ENCODE assay signal across 15 mouse cellular contexts in the genomic region with DNA sequence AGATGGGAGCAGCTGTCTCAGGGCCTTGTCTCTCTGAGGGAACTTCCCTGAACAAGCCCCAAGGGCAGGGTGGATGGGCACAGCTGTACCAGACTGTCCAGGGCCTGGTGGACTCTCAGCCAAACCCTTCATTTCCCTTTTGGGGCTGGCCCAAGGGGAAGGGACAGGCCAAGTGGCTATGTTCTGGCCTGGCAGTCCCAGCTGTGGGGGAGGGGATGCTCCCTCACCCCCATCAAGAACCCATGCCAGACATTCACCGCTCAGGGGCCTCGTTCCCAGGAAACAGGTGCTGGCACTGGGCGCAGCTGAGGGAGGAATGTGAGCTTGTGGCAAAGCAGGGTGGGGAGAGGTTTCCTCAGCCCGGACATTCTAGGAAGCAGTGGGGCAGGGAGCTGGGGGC. TPM values are rescaled to one million over a fixed set of nuclear protein-coding genes. Genes with fewer than 3 reads are reported as not detected.
DNase-seq lines count a peak whose midpoint lies in the region; ATAC-seq and TF ChIP-seq lines count a peak whose summit lies in the region.
"Had no signal": no experiment of that assay in that cellular context is flagged by ENCODE, and none has a peak within 500 bp of the region (broad histone marks: within the 10 kb centered on the region; RNA-seq: fewer than 3 reads in every experiment).

No protein-coding gene starts in this region.

- peaks cover 76% of the 10 kb centered on the region for H3K4me1 ChIP-seq in hindbrain, embryonic 10.5 days (replicated peaks)
- H3K4me1 ChIP-seq in hindbrain, embryonic 11.5 days (replicated peaks; ENCODE audit: control insufficient read depth, insufficient read depth, low read length), result peaks cover 9% of the 10 kb centered on the region
- H3K4me1 ChIP-seq in midbrain, postnatal 0 days (ENCODE audit: insufficient read depth, low read length), result 0 out of 2 replicates have a peak, but pooled peaks cover 11% of the 10 kb centered on the region
- peaks cover 13% of the 10 kb centered on the region for H3K4me1 ChIP-seq in midbrain, embryonic 11.5 days (ENCODE audit: control insufficient read depth, insufficient read depth, low read length)
- peaks cover 41% of the 10 kb centered on the region for H3K4me1 ChIP-seq in limb, embryonic 15.5 days

- 88% methylated on average over 4 of the region's 4 CpGs for WGBS in hindbrain, embryonic 10.5 days
- WGBS in hindbrain, embryonic 11.5 days, result 72% methylated on average over 4 of the region's 4 CpGs
- 67% methylated on average over 4 of the region's 4 CpGs for WGBS in midbrain, postnatal 0 days
- 76% methylated on average over 4 of the region's 4 CpGs for WGBS in midbrain, embryonic 11.5 days
- 35% methylated on average over 4 of the region's 4 CpGs for WGBS in limb, embryonic 15.5 days

- H3K36me3 ChIP-seq in hindbrain, embryonic 10.5 days, result peaks cover 5% of the 10 kb centered on the region; the same call in 1 of the 2 replicates
- H3K36me3 ChIP-seq in hindbrain, embryonic 11.5 days (ENCODE audit: control insufficient read depth, insufficient read depth, low read length), result no peaks in the 10 kb centered on the region
- no peaks in the 10 kb centered on the region for H3K36me3 ChIP-seq in midbrain, postnatal 0 days (ENCODE audit: insufficient read depth, low read length)
- no peaks in the 10 kb centered on the region for H3K36me3 ChIP-seq in midbrain, embryonic 11.5 days (ENCODE audit: control insufficient read depth, insufficient read depth, low read length)
- H3K36me3 ChIP-seq in limb, embryonic 15.5 days, result 0 out of 2 replicates have a peak, but pooled peaks cover 3% of the 10 kb centered on the region
- H3K36me3 ChIP-seq: liver, embryonic 12.5 days had no signal

- H3K27me3 ChIP-seq in hindbrain, embryonic 10.5 days (ENCODE audit: insufficient read depth, poor library complexity, severe bottlenecking), result peaks cover 2% of the 10 kb centered on the region; the same call in 1 of the 2 replicates
- no peaks in the 10 kb centered on the region for H3K27me3 ChIP-seq in hindbrain, embryonic 11.5 days (ENCODE audit: control insufficient read depth, insufficient read depth, low read length)
- H3K27me3 ChIP-seq in midbrain, postnatal 0 days (ENCODE audit: insufficient read depth, low read length), result no peaks in the 10 kb centered on the region
- H3K27me3 ChIP-seq in midbrain, embryonic 11.5 days (ENCODE audit: control insufficient read depth, insufficient read depth, low read length), result no peaks in the 10 kb centered on the region
- H3K27me3 ChIP-seq in limb, embryonic 15.5 days, result no peaks in the 10 kb centered on the region
- H3K27me3 ChIP-seq: heart, embryonic 13.5 days had no signal

- no peak overlapping the region for H3K4me3 ChIP-seq in hindbrain, embryonic 10.5 days
- H3K4me3 ChIP-seq in hindbrain, embryonic 11.5 days (ENCODE audit: low read depth, low read length), result no peak overlapping the region
- H3K4me3 ChIP-seq in midbrain, postnatal 0 days (ENCODE audit: low read depth, low read length), result no peak overlapping the region
- no peak overlapping the region for H3K4me3 ChIP-seq in midbrain, embryonic 11.5 days (ENCODE audit: low read depth, low read length)
- no peak overlapping the region for H3K4me3 ChIP-seq in limb, embryonic 15.5 days
- H3K4me3 ChIP-seq: heart, embryonic 13.5 days; liver, embryonic 12.5 days had no signal

- no peak overlapping the region for H3K4me2 ChIP-seq in hindbrain, embryonic 11.5 days (replicated peaks; ENCODE audit: low read depth, low read length)
- H3K4me2 ChIP-seq in midbrain, postnatal 0 days (ENCODE audit: low read depth, low read length, poor library complexity, severe bottlenecking), result no peak overlapping the region
- H3K4me2 ChIP-seq in midbrain, embryonic 11.5 days, result no peak overlapping the region
- H3K4me2 ChIP-seq in limb, embryonic 15.5 days, result no peak overlapping the region
- H3K4me2 ChIP-seq: heart, embryonic 13.5 days; liver, embryonic 12.5 days had no signal

- 0 out of 2 replicates have a peak, but pooled peaks cover 5% of the 10 kb centered on the region for H3K9me3 ChIP-seq in hindbrain, embryonic 10.5 days
- no peaks in the 10 kb centered on the region for H3K9me3 ChIP-seq in hindbrain, embryonic 11.5 days (ENCODE audit: control insufficient read depth, low read length)
- no peaks in the 10 kb centered on the region for H3K9me3 ChIP-seq in midbrain, postnatal 0 days (ENCODE audit: low read length)
- H3K9me3 ChIP-seq in midbrain, embryonic 11.5 days (ENCODE audit: control insufficient read depth, low read length), result peaks cover 5% of the 10 kb centered on the region
- H3K9me3 ChIP-seq in limb, embryonic 15.5 days, result no peaks in the 10 kb centered on the region
- H3K9me3 ChIP-seq: liver, embryonic 12.5 days had no signal

- H3K27ac ChIP-seq in hindbrain, embryonic 10.5 days, result peak overlapping the region; percentile 70
- H3K27ac ChIP-seq in hindbrain, embryonic 11.5 days (ENCODE audit: low read depth, low read length), result no peak overlapping the region
- no peak overlapping the region for H3K27ac ChIP-seq in midbrain, postnatal 0 days (ENCODE audit: low read depth, low read length)
- H3K27ac ChIP-seq in midbrain, embryonic 11.5 days (ENCODE audit: low read depth, low read length), result no peak overlapping the region
- no peak overlapping the region; the same call in 1 of the 2 replicates for H3K27ac ChIP-seq in limb, embryonic 15.5 days
- H3K27ac ChIP-seq: heart, embryonic 13.5 days; liver, embryonic 12.5 days had no signal

- no peak overlapping the region for H3K9ac ChIP-seq in hindbrain, embryonic 11.5 days (ENCODE audit: low read depth, low read length)
- H3K9ac ChIP-seq in midbrain, postnatal 0 days (replicated peaks; ENCODE audit: low read length, poor library complexity, severe bottlenecking), result no peak overlapping the region
- H3K9ac ChIP-seq in midbrain, embryonic 11.5 days (ENCODE audit: low read length), result no peak overlapping the region
- no peak overlapping the region for H3K9ac ChIP-seq in limb, embryonic 15.5 days
- H3K9ac ChIP-seq: heart, embryonic 13.5 days; liver, embryonic 12.5 days had no signal

- DNase-seq in cerebellum, postnatal 10 days, result peak; percentile 67 to 73
- no peak for DNase-seq in cerebellum, adult 9-11 months
- DNase-seq in hindbrain, embryonic 10.5 days (ENCODE audit: low spot score), result no peak
- no peak for DNase-seq in hindbrain, embryonic 11.5 days (ENCODE audit: low spot score)
- DNase-seq in midbrain, postnatal 0 days (ENCODE audit: low spot score), result peak; percentile 64
- DNase-seq in midbrain, embryonic 11.5 days (ENCODE audit: low spot score, missing footprints), result no peak
- DNase-seq in kidney, postnatal 14 days, result no peak
- DNase-seq: adrenal gland, postnatal 10 days; kidney, adult 11 months; thymus, adult 2 months had no signal

- no peak for ATAC-seq in hindbrain, embryonic 11.5 days (ENCODE audit: low FRiP score)
- ATAC-seq in midbrain, postnatal 0 days (ENCODE audit: low FRiP score), result no peak
- no peak for ATAC-seq in midbrain, embryonic 11.5 days (ENCODE audit: low FRiP score)
- peak; percentile 53; the same call in 1 of the 2 replicates for ATAC-seq in limb, embryonic 15.5 days (ENCODE audit: insufficient number of reproducible peaks, low FRiP score, low TSS enrichment, low read depth)
- ATAC-seq: liver, embryonic 12.5 days had no signal

- TF ChIP-seq CTCF in midbrain, postnatal 0 days (IDR thresholded peaks at IDR 0.05), result no peak

RNA-seq across cellular contexts. Expression of gene Sdk2, which starts 15.5 kb away (rescaled TPM):
- polyA plus RNA-seq in hindbrain, embryonic 10.5 days (2016; fragmentation: Nextera tagmentation; extraction: Ambion mirVana), result 3.2 and 4.3 TPM in 2 replicates
- polyA plus RNA-seq in hindbrain, embryonic 11.5 days (2014; fragmentation: Nextera tagmentation; extraction: Ambion mirVana), result 2.9 and 4.2 TPM in 2 replicates
- total RNA-seq in midbrain, postnatal 0 days (2014; rRNA removed), result 26.1 and 26.4 TPM in 2 replicates
- 2.1 and 2.5 TPM in 2 replicates for polyA plus RNA-seq in midbrain, postnatal 0 days (2015; fragmentation: Nextera tagmentation; extraction: Ambion mirVana)
- polyA plus RNA-seq in midbrain, embryonic 11.5 days (2014; fragmentation: Nextera tagmentation; extraction: Ambion mirVana), result 2.6 and 3.0 TPM in 2 replicates
- polyA plus RNA-seq in limb, embryonic 15.5 days (2015; fragmentation: Nextera tagmentation; extraction: Ambion mirVana), result 5.7 and 6.5 TPM in 2 replicates
- total RNA-seq: common myeloid progenitor, adult 5-6 weeks; megakaryocyte progenitor cell, adult 5-6 weeks had no signal

Comparison
In these comparisons a context has a peak if more than half of its experiments do, and no peak if none do; other contexts are left out.
1. DNase-seq: peak in cerebellum, postnatal 10 days (2 of 2) and midbrain, postnatal 0 days (single experiment); none in cerebellum, adult 9-11 months (single experiment), hindbrain, embryonic 10.5 days (single experiment), hindbrain, embryonic 11.5 days (single experiment), midbrain, embryonic 11.5 days (single experiment) and kidney, postnatal 14 days (single experiment).